Mouse (Mus musculus): Measurements from ENCODE around the gene Hist2h3b. TPM values are rescaled to one million over a fixed set of nuclear protein-coding genes. Genes with fewer than 3 reads are reported as not detected.
"Not testable (repeated sequence)": the region's sequence is repeated elsewhere in the genome, so short reads cannot be mapped to it uniquely, and the experiment has no call there.

Gene Hist2h3b
- total RNA-seq, 2 experiments from 2014 or later = 924 to 1,090 TPM

DNA sequence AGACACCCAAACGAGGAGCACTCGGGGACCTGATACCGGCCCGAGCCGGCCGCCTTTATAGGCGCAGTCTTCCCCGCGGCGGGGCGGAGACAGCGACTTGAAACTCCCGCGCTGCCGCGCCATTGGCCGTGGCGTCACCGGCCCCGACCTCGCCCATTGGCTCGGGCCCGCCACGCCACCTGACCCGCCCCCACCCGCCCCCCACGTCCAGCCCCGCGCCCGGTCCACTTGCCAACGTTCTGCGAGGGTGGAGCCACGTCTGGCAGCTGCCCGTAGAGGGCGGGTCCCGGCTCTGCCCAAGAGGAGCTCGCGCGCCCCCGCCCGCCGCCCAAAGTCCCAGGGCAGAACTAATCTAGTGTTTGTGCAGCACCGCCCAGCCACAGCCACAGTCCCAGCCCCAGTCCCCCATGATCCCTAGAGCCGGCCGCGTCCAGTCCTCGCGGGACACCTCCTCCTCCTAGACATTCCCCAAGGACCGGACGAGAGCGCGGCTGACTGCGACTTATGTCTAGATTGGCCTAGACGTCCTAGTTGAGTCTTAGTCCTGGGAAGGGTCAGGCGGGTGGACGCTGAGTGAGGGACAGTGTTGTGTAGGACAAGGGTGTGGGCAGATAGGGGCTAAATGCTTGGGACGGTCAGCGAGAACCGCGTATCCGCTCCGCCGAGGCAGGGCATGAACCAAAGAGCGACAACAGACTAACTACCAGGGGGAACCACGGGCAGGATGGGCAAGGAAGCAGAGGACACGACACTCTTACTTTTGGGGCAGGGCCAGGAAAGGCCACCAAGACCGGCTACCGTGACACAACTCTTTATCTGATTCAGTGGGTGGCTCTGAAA, 29.3 kb upstream of the Hist2h3b start, which contains the start of gene Hist2h3c2:
Hist2h3c2 (minus strand) TSS at position 174 of the 840 bp plus-strand sequence.
- not testable (repeated sequence) for DNase-seq (ENCODE audit: low spot score in 2 of 2)

DNA sequence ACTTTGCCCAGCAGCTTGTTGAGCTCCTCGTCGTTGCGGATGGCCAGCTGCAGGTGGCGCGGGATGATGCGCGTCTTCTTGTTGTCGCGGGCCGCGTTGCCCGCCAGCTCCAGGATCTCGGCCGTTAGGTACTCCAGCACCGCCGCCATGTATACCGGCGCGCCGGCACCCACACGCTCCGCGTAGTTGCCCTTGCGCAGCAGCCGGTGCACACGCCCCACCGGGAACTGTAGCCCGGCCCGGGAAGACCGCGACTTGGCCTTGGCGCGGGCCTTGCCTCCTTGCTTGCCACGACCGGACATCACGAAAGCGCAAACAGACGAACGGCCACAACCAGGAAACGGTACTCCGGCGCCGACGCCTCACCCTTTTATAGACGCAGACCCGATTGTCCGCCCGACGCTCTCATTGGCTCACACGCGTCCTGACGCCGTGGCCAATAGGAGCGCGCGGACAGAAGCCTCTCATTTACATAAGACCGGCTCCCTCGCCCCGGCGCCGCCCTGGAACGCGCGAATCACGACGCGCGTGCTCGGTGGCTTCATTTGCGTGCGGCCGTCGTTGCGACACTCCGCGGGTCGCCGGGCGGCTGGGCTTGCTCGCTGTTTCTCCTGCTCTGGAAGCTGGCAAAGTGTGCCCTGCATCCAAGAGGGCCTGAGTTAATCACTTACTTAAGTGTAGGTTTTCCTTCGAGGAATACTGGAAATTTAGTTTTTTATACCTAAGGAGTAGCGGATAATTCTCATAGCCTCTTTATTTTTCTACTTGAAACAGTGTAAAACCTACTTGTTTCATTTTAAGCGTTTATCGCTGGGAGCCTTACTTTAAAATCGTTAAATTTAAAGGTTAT, 28.3 kb upstream of the Hist2h3b start, which contains the start of gene Hist2h2aa2:
Hist2h2aa2 (minus strand) TSS at position 328 of the 850 bp plus-strand sequence.
- peak; percentile 80 to 90 for DNase-seq (ENCODE audit: low spot score in 2 of 2)

DNA sequence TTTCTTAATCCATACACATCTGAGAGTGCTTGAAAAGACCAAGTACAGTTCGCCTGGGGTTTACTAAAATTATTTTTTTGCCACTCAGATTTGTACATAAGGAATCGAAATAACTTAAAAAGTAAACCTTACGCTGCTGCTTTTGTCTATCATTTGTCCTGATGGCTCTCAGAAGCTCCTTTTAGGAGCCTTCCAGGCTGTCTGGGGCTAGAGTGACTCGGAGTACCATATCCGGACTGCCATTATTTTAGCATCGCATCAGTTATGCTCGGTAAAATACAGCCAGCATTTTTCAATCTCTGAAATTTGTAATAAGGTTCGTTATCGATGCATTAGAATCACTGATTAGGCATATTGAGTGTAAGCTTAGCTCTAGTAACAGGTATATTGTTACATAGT, 27.7 kb upstream of the Hist2h3b start:
- DNase-seq (ENCODE audit: low spot score in 2 of 2) = no peak

DNA sequence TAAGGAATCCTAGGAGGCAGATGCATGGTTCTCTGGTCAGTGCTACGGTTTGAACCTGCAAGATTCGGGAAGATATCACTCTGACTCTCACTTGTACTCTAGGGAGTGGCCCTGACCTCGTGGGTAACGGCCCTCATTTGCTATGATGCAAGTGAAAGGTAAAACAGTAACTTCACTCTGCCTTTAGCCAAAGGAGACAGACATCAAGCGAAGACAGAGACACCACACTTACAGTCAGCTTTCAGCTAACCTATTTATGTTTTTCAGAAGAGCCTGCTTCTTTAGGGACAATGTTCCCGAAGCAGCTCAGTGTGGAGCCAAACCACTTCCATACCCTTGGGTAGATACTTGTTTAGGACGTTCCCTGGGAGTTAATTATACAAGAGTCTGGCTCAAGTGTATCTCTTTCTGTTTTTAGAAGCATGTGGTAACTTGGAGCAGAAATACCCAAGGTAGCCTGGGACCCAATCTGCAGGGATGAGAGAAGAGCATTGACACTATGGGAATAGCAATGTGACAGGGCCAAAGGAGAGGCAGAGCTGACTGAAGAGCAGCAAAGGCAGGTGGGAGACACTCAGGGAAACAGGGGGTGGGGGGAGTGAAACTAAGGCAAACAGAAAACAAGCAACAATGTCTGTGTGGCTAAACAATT, 24.4 kb upstream of the Hist2h3b start:
- no peak for DNase-seq (ENCODE audit: low spot score in 2 of 2)

DNA sequence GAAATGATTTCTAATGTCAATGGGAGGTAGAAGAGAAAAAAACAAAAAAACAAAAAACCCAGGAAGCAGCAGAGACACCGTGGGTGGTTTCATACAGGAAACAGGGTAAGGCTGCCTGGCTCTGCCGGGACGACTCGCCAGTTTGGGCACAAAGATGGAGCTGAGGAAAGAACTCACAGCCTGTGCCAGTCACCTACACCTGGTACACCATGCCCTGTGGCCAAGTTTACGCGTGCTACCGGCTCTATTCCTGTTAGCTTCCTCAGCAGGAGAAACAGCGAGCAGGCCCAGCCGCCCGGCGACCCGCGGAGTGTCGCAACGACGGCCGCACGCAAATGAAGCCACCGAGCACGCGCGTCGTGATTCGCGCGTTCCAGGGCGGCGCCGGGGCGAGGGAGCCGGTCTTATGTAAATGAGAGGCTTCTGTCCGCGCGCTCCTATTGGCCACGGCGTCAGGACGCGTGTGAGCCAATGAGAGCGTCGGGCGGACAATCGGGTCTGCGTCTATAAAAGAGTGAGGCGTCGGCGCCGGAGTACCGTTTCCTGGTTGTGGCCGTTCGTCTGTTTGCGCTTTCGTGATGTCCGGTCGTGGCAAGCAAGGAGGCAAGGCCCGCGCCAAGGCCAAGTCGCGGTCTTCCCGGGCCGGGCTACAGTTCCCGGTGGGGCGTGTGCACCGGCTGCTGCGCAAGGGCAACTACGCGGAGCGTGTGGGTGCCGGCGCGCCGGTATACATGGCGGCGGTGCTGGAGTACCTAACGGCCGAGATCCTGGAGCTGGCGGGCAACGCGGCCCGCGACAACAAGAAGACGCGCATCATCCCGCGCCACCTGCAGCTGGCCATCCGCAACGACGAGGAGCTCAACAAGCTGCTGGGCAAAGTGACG, 23.2 kb upstream of the Hist2h3b start, which contains the start of gene Hist2h2aa1:
Hist2h2aa1 (plus strand) TSS at position 495 of the 884 bp plus-strand sequence.
- DNase-seq (ENCODE audit: low spot score in 2 of 2) = peak; percentile 53 to 67

DNA sequence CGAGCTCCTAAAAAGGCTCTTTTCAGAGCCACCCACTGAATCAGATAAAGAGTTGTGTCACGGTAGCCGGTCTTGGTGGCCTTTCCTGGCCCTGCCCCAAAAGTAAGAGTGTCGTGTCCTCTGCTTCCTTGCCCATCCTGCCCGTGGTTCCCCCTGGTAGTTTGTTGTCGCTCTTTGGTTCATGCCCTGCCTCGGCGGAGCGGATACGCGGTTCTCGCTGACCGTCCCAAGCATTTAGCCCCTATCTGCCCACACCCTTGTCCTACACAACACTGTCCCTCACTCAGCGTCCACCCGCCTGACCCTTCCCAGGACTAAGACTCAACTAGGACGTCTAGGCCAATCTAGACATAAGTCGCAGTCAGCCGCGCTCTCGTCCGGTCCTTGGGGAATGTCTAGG, 22.4 kb upstream of the Hist2h3b start:
- not testable (repeated sequence) for DNase-seq (ENCODE audit: low spot score in 2 of 2)

DNA sequence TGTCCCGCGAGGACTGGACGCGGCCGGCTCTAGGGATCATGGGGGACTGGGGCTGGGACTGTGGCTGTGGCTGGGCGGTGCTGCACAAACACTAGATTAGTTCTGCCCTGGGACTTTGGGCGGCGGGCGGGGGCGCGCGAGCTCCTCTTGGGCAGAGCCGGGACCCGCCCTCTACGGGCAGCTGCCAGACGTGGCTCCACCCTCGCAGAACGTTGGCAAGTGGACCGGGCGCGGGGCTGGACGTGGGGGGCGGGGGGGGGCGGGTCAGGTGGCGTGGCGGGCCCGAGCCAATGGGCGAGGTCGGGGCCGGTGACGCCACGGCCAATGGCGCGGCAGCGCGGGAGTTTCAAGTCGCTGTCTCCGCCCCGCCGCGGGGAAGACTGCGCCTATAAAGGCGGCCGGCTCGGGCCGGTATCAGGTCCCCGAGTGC, 22.0 kb upstream of the Hist2h3b start, which contains the start of gene Hist2h3c1:
Hist2h3c1 (plus strand) TSS at position 259 of the 430 bp plus-strand sequence.
- not testable (repeated sequence) for DNase-seq (ENCODE audit: low spot score in 2 of 2)

DNA sequence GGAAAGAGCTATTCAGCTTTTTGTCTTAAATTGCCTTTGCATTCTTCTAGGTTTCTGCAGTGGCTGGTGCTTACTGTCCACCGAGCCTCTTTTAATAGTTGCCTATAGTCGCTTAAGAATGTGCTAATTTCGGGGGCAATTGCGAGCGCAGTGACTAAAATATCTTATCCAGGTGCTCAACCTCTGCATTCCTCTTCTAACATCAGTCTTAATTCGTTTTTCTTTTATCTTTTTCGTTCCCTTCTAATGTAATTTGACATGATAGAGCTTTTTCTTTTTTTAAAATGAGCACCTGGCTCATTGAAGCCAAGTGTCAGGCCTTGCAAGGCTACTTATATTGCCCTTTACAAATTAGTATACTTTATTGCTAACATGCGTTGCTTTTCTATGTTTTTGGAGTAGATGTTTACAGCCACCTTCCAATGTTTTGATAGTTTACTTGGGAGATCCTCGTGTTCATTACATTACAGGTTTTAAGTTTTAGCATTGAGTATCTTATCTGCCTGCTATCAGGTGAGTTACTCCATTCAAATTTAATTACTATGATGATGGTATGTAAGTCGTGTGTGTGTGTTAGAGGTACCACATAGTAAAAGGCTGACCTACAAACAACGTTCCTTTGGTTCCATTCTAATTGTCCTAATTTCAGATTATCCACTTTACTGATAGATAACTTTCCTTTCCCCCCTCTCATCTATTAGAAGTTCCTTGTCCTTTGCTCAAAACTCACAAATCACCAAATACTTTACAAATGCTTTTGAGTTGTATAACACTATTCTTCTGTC, 20.9 kb upstream of the Hist2h3b start:
- no peak for DNase-seq (ENCODE audit: low spot score in 2 of 2)

DNA sequence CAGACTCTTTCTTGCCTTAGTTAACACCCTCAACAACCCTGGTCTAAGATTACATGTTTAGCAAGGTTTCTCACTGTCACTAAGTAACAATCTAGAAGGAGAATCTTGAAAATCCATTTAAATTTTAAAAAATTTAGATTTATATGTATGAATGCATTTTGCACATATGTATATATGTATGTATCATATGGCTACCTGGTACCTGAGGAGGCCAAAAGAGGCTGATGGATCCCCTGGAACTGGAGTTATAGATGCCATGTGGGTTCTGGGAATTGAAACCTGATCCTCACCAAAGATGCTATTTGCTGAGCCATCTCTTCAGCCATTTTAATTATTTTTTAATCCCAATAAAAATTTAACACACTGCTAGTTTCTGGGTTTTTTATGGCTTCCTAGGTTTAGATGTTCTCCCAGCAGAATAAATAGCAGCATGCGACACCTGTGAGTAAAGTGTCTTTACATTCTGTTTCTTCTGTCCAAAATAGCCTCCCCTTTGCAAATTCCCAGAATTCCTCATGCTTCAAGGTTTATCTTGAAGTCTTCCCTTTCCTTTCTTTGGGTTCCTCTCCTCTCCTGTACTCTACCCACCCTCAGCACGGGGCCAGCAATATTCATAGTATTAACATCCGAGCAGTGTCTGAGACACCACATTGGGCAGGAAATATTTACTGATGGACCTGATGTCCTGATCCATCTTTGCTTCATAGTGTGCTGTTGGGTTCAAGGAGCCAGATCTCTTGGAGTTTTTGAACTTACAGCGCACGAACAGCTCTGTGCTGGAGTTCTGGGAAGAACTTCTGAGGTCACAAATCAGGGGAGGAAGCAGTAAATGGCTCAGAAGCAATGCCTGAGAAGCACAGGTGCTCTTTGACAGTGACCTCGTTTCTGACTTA, 20.1 kb upstream of the Hist2h3b start:
- DNase-seq (ENCODE audit: low spot score in 2 of 2) = no peak

DNA sequence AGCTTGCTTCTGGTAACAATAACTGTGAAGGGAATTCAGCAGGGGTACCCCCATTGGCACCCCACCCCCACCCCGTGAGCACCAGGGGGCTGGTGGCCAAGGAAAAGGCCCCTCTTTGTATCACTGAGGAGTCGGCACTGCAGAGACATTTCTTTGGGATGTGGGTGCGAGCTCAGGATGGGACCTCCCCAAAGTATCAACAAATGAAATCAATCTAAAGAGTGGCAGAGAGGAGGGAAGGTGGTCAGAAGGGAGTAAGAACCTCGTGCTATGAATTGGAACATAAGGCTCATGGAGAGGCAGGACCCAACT, 19.5 kb upstream of the Hist2h3b start:
- no peak for DNase-seq (ENCODE audit: low spot score in 2 of 2)

DNA sequence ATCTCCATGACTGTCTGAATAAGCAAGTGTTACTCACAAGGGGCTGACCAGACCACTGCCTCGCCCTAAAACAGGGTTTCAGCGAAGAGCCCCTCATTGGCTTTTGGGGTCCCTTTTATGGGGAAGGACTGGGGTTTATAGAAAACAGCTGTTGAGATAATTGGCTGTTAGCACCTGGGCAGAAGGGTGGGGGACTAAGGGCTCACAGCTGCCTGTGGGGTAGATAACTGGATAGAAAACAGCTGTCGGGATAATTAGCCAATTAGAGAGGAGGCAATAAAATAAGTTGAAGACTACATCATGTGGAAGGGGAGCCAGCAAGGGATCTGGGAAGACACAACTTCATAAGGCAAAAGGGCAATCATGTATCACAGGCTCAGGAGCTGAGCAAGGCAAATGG, 17.6 kb upstream of the Hist2h3b start:
- DNase-seq (ENCODE audit: low spot score in 2 of 2) = no peak

DNA sequence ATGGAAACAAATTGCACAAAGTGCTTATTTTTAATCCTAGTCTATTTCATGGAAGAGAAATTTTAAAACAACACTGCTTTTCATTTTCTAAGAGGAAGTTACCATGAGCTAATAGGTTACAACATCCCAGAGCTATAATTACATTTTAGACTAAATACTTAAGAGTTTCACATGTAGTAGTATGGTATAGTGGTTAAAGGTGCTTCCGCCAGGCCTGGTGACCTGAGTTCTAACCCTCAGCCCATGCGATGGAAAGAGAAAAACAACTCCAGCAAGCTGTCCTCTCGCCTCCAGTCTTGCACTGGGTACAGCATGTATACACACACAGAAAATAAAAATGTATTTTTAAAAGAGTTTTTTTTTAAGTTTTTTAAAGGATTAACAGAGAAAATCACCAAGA, 16.7 kb upstream of the Hist2h3b start:
- no peak for DNase-seq (ENCODE audit: low spot score in 2 of 2)

DNA sequence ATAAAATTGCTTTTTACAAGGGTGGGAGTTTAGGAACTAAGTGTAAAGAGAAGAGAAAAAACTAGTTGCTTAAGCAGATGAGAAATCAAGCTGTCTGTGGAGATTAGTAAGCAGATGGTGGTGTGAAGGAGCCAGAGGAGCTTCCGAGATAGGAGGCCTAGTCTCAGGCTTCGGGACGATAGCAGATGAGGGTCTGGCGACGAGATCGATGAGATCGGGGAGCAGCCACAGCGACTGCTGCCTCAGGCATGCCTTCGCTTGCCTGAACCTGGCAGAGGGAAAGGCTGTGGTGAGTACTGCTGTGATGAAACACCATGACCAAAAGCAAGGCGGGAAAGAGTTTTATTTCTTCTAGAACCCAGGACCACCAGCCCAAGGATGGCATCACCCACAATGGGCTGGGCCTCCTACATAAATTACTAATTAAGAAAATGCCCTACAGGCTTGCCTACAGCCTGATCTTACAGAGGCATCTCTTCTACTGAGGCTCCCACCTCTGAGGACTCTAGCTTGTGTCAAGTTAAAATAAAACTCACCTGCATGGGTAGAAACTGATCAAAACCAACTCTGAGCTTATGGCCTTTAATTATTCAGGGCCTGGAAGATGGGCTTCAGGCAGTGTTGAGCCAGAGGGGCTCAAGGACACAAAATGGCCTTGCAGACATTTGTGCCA, 13.6 kb upstream of the Hist2h3b start:
- DNase-seq (ENCODE audit: low spot score in 2 of 2) = no peak

DNA sequence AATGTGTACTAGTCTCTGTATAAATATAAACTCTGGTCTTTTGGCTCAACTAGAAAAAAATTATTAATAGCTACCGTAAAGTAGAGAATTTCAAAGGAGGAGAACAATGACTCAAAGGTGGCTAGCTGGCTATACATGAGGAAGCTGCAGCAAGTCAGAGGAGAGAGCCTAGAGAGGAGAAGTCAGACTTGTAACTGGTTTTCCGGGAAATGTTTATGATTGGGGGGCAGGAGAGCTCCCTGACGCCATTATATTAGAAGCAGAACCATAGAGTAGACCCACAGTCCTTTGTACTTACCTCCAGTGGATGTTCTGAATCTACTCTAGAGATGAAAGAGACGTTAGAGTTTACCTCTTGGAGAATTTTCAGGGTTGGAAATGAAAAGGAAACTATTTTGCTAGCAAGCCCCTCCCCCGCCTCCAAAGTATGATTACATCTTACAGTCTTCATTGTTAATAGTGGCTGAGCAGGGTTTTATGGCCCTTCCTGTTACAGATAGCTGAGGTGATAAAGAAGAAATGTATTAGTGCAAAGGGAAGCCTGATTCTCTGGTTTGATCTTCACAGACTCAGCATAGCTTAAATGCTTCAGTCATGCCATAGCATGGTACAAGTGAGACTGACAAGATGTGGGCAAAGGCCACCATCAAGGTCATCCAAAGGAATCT, 12.4 kb upstream of the Hist2h3b start:
- DNase-seq (ENCODE audit: low spot score in 2 of 2) = no peak

DNA sequence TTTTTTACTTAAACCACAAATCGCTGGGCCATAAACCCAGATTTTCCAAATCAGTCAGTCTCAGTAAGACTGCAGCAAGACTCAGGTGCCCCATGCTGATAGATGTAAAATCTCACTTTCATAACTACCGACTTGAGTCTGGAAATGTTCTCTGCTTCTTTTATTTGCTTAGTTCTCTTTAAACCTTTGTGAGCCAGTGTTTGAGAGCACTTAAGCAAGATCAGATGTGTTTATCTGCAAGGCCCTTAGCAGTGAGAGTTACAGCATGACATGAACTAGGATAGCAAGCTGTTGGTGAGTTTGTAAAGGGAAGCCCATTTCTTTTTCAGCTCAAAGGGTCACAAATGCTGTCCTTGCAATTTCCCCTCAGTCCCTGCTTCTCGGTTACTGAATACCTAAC, 11.3 kb upstream of the Hist2h3b start:
- DNase-seq (ENCODE audit: low spot score in 2 of 2) = no peak

DNA sequence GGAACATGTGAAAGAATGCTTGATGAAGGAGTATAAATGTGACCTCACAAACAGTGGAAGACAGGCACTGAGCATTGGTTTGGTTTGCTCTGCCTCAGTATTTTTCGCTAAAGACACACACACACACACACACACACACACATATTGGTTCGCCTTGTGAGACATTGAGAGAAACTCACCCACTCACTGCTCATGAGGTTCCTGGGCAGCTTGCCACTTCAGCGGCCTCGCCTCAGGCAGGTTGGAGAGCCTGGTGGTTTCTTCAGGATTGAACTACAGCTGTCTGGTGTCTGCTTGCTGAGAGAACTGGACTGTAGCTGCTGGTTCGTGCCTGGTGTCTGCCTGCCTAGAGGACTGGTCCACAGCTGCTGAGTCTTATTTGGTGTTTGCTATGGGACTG, 8.2 kb upstream of the Hist2h3b start:
- DNase-seq (ENCODE audit: low spot score in 2 of 2) = no peak

DNA sequence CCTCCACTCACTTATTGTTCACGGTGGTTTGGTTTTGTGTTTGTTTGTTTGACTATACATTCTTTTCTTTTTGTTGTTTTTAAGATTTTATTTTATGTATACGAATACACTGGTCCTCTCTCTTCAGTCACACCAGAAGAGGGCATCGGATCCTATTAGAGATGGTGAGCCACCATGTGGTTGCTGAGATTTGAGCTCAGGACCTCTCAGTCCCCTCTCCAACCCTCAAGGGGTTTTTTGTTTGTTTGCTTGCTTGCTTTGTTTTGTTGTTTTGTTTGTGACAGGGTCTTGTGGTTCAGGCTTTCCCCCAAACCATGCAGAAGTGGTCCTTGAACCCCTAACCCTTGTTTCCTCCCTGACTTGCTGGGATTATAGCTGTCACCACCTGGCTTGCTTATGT, 6.8 kb upstream of the Hist2h3b start:
- no peak for DNase-seq (ENCODE audit: low spot score in 2 of 2)

Data from adrenal gland, postnatal 4 days (tissue).